Mouse (Mus musculus) cerebellum, adult 18-20 months (tissue): ENCODE measurements around the gene 9930111J21Rik1.
"Not testable (repeated sequence)": the region's sequence is repeated elsewhere in the genome, so short reads cannot be mapped to it uniquely, and the experiment has no call there.

Source experiments
- DNase-seq, 2 experiments: peaks; one replicate each; pipeline ENCODE4 v3.0.0; 2021

9930111J21Rik1 gene

GRCm38 (mm10) chr11:48979251-48979650 lies at the start of gene 9930111J21Rik1:
TSS of gene 9930111J21Rik1 (minus strand) at chr11:48979398.
- DNase-seq: not testable (repeated sequence)

- not testable (repeated sequence) for DNase-seq
Measured at GRCm38 (mm10) chr11:49012074-49012473, 32.9 kb upstream of the 9930111J21Rik1 start.

DNA sequence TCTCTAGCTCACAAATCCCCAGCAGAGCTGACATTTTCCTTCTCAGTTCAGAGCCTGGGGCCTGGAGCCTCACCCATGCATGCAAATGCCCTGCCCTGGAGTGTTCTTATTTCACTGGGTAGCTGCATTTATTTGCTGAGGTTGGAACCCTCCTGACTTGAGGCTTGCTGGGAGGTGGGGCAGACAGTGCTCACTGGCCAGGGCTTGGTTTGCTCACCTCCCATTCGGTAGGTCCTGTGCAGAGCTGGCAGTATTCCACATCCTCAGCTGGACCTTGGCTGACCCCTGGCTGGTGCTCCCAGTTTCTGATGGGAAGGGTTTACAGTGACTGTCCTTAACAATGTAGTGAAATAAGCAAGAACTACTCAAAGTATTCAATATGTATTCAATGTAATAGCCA lies 27.6 kb upstream of the 9930111J21Rik1 start:
- not testable (repeated sequence) for DNase-seq

DNA sequence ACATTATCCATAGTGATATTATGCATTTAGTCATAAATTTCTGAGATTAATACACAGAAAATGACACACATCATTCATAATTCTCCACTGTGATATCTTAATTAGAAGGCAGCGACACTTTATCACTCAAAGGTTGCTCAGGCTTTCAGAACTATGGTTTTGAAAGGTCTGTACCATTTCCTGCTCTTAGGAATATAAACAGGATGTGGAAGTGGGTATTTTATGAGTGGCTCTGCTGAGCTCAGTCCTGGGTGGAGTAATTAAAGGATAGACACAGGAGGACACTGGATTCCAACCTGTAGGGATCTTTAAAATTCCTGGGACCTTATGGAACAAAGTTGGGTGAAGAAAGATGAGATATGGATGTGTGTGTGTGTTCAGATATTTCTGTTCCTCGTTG lies 27.1 kb upstream of the 9930111J21Rik1 start:
- not testable (repeated sequence) for DNase-seq

GRCm38 (mm10) chr11:49000411-49000810 lies 21.2 kb upstream of the 9930111J21Rik1 start:
- DNase-seq: not testable (repeated sequence)

- not testable (repeated sequence) for DNase-seq
Measured at GRCm38 (mm10) chr11:48994018-48994417, 14.8 kb upstream of the 9930111J21Rik1 start, which contains the start of gene Tgtp1. TSS of gene Tgtp1 (minus strand) at chr11:48994172.

DNA sequence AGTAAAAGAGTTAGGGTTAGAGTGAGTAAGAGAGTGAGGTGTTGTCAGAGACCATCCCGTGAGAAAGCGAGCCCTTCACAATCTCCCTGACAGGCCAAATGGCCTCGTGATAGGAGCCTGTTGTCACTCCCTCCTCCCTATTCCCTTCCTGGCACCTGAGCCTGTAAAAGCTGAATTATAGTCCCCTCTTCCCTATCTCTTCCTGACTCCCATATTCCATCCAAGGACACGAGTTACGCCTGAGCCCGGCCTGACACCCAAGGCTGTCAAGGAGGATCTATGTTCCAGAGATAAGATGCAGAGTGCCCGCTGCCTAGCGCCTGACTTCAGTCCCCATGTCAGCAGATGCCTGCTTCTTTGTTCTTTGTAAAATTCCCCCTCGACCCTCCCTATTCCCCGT lies 14.1 kb upstream of the 9930111J21Rik1 start:
- DNase-seq: not testable (repeated sequence)

GRCm38 (mm10) chr11:48991740-48992520 lies 12.7 kb upstream of the 9930111J21Rik1 start, which contains the start of gene Gm12185:
TSS of gene Gm12185 (minus strand) at chr11:48992226.
- DNase-seq: not testable (repeated sequence)

DNA sequence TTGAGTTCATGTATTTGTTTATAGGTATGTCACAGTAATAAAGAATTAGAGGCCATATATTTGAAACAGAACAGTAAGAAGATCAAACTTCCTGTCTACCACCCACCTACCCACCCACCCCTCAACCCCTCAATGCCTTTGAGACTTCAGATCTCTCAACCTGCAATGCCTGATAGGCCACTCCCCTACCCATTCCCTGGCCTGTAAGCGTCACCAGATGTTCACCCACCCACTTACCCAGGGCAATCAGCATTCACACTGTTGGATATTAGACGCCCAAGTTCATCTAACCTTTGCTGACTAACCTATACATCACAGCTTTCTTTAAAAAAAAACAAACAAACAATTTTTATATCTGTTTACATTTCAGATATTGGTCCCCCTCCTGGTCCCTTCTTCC lies 10.8 kb upstream of the 9930111J21Rik1 start:
- not testable (repeated sequence) for DNase-seq

- DNase-seq: not testable (repeated sequence)
Measured at GRCm38 (mm10) chr11:48988219-48988618, 9.0 kb upstream of the 9930111J21Rik1 start.

- not testable (repeated sequence) for DNase-seq
Measured at GRCm38 (mm10) chr11:48982848-48983247, 3.6 kb upstream of the 9930111J21Rik1 start.

DNA sequence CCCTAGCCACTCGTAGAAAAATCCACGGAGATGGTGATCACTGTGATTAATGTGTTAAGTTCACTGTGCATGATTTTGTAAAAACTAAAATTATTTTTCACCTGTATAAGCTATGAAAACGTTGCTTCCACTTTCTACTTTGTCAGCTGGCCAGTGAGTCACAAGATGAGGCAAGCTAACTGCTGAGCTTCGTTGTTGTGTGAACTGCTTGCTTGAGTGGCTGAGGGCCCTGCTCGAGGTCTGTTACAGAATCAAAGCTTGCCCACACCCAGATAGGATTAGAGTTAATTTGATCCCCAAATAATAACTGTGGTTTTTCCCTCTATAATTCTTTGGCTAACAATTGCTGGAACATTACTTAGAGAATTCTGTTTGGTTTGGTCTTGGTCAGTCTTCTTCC lies 854 bp upstream of the 9930111J21Rik1 start:
- not testable (repeated sequence) for DNase-seq

DNA sequence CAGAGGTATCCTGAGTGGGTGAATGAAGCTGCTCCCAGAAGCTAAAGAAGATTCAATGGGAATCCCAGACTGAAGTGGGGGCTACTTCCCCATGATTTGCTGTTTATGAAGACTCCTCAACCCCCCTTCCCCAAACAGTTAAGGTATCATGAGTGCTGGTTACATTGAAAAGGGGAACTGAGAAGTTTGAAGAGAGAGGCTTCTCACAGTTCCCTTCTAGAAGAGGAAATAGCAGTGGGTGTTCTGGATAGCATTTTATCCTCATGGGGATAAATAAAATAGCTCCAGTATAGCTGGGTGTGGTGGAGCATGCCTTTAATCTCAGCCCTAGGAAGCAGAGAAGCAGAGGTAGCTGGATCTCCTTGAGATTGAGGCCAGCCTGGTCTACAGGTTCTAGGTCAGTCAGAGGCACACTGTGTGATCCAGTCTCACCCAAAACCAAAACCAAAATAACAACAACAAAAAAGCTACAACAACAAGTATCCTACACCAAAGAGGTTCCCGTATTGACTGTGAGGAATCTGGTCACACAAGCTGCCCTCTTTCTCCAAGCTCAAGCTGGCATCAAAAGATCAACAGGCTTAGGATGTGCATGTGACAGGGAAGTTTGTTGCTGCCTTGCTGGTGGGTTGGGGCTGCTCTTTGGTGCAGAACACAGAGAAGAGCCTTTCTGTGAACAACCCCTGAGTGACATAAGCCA lies 808 bp downstream of the 9930111J21Rik1 start, which contains the start of gene Olfr56:
Olfr56 (plus strand) TSS at position 650 of the 700 bp plus-strand sequence.
- not testable (repeated sequence) for DNase-seq

- DNase-seq: not testable (repeated sequence)
Measured at GRCm38 (mm10) chr11:48974686-48975085, 4.5 kb downstream of the 9930111J21Rik1 start.

DNA sequence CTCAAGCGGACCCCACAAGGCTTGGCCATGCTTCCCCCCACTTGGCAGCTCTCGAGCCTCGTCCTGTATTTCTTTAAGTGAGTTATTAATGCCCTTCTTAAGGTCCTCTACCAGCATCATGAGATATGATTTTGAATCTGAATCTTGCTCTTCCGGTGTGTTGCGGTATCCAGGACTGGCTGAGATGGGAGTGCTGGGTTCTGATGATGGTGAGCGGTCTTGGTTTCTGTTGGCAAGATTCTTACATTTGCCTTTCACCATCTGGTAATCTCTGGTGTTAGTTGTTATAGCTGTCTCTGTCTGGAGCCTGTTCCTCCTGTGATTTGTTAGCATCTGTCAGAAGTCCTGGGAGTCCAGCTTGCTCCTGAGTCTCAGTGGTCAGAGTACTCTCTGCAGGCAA lies 33.1 kb downstream of the 9930111J21Rik1 start, which contains the start of gene Psme2b:
Psme2b (minus strand) TSS at position 101 of the 400 bp plus-strand sequence.
- DNase-seq: not testable (repeated sequence)

- DNase-seq: not testable (repeated sequence)
Measured at GRCm38 (mm10) chr11:48939286-48939685, 39.9 kb downstream of the 9930111J21Rik1 start.

- not testable (repeated sequence) for DNase-seq
Measured at GRCm38 (mm10) chr11:48935291-48935690, 43.9 kb downstream of the 9930111J21Rik1 start.

DNA sequence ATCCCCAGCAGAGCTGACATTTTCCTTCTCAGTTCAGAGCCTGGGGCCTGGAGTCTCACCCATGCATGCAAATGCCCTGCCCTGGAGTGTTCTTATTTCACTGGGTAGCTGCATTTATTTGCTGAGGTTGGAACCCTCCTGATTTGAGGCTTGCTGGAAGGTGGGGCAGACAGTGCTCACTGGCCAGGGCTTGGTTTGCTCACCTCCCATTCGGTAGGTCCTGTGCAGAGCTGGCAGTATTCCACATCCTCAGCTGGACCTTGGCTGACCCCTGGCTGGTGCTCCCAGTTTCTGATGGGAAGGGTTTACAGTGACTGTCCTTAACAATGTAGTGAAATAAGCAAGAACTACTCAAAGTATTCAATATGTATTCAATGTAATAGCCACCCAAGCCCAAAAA lies 45.3 kb downstream of the 9930111J21Rik1 start:
- not testable (repeated sequence) for DNase-seq

DNA sequence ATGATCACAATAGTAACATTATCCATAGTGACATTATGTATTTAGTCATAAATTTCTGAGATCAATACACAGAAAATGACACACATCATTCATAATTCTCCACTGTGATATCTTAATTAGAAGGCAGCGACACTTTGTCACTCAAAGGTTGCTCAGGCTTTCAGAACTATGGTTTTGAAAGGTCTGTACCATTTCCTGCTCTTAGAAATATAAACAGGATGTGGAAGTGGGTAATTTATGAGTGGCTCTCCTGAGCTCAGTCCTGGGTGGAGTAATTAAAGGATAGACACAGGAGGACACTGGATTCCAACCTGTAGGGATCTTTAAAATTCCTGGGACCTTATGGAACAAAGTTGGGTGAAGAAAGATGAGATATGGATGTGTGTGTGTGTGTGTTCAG lies 45.8 kb downstream of the 9930111J21Rik1 start:
- not testable (repeated sequence) for DNase-seq

- DNase-seq: not testable (repeated sequence)
Measured at GRCm38 (mm10) chr11:48928068-48928467, 51.1 kb downstream of the 9930111J21Rik1 start.

GRCm38 (mm10) chr11:48926437-48926836 lies 52.8 kb downstream of the 9930111J21Rik1 start:
- not testable (repeated sequence) for DNase-seq

GRCm38 (mm10) chr11:48923818-48924217 lies 55.4 kb downstream of the 9930111J21Rik1 start:
- DNase-seq: not testable (repeated sequence)

GRCm38 (mm10) chr11:48918380-48918779 lies 60.8 kb downstream of the 9930111J21Rik1 start:
- no peak for DNase-seq
